Mouse (Mus musculus): ENCODE results near the gene Adamts14.

Adamts14 gene

DNA sequence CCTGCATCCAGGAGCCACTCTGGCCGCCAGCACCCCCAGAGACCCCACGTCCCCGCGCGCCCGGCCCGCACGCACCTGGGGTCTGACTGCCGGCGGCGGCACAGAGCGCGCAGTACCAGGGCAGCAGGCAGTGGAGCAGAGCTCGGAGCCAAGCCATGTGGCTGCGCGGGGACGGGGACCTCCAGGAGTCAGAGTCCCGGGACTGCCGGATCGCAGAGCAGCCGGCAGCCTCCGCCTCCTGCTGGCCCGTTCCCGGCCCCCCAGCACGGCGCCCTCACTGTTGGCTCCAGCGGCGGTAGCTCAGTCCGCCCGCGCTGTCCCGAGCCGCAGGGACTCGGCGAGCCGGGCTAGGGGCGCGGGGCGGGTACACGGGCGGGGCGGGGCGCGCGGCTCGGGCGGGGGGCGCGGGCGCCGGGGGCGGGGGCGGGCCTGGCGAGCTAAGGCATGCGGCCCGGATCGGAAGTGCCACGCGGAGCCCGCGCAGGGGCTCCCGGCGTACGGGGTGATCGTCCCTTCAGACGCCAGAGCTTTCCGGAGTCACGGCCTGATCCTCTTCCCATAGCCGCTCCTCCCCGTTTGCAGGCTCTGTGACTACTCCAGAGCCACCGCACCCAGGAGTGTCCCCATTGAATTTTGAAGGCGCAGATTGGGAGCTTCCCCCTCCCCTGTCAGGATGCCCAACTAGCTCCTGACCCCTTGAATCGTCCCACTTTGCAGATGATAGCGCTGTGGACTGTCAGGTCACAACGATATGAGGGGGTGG is at the start of gene Adamts14:
Adamts14 (minus strand) TSS at position 358 of the 763 bp plus-strand sequence.
- DNase-seq (ENCODE audit: low spot score in 2 of 2) = no peak

DNA sequence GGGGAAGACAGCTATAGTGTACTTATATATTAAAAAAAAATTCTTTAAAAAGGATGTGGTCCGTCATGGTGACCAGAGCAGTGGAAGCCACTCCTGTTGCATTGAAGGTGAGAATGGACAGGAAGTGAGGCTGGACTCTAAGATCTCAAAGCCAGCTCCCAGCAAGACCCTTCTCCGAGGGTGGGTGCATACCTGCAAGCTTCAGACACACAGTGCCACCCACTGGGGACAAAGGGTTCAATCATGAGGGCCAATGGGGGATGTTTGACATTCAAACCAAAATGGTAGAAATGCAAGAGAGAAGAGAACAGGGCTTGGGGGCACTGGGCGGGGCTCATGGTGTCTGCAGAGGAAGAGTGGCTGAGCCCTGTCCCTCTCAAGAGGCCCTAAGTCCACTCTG is 45.3 kb upstream of the Adamts14 start:
- no peak for DNase-seq (ENCODE audit: low spot score in 2 of 2)

DNA sequence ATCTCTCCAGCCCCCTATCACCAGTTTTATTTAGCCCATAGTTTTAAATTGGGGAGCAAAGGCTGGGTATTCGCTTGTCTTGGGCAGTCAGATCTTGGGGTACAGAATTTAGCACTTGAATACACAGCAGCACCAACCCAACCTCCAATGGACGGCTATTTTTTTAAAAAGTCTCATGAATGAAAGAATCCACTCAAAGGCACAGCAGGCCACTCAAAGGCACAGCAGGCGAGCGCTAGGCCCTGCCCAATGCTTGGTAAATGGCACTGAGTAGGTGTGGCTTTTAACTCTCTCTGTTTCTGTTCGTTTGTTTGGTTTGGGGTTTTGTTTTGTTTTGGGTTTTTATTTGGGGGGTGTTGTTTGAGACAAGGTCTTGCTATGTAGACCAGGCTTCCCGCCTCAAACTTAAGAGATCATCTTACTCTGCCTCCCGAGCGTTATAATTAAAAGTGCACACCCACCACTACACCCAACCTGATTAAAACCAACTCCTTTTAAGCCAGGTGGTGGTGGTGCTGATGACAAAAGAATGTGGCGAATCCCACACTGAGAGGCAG is 42.2 kb upstream of the Adamts14 start:
- no peak for DNase-seq (ENCODE audit: low spot score in 2 of 2)

DNA sequence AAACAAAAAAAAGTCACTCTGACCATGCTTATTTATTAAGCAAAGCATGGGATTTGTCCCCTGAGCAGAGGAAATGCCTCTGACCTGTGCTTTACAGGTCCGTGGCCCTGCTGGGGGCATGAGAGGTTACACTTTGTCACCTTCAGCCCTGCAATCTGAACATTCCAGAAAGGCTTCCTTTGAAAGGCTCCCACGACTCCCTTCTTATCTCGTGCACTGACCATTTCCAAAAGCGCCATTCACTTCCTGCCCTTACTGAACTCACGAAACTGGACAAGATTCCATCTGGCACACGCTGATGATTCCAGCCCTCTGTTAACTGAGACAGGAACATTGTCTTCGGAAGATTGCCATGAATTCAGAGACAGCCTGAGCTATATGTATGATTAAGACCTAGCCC is 40.5 kb upstream of the Adamts14 start:
- no peak for DNase-seq (ENCODE audit: low spot score in 2 of 2)

DNA sequence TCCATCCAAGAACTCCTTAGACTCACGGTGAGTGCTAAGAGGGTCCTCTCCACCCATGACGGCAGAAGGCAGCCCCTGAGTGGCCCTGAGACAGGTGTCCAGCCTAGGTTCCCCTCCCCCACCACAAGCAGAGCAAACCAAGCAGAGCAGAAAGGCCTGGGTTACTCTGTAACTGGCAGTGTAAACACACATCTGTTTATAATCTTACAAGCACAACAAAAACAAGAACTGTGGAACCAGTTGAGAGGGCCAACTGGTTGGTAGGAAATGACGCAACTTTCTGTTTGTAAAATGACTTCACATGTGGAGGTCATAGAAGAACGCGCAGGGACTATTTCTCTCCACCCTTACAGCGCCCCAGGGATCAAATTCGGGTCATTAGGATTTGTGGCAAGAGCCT is 39.5 kb upstream of the Adamts14 start:
- DNase-seq (ENCODE audit: low spot score in 2 of 2) = peak in 1 of 2 experiments; percentile 45

DNA sequence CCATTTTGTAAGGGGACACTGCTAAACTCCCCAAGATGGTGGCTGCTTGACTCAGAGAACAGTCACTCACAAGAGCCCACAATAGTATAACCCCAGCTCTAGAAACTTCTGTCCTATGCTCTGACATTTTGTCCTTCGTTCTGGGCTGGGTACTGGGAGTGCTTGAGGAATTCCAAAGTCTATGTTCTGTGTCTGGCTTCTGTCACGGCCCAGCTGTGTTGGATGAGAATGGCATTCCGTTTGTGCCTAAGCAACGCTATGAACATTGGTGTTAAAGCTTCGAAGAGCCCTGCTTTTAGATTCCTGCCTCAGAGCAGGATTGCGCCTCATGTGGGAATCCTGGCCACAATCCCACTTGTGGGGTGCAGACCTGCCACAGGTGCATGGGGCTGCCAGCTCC is 38.9 kb upstream of the Adamts14 start:
- DNase-seq (ENCODE audit: low spot score in 2 of 2) = no peak

DNA sequence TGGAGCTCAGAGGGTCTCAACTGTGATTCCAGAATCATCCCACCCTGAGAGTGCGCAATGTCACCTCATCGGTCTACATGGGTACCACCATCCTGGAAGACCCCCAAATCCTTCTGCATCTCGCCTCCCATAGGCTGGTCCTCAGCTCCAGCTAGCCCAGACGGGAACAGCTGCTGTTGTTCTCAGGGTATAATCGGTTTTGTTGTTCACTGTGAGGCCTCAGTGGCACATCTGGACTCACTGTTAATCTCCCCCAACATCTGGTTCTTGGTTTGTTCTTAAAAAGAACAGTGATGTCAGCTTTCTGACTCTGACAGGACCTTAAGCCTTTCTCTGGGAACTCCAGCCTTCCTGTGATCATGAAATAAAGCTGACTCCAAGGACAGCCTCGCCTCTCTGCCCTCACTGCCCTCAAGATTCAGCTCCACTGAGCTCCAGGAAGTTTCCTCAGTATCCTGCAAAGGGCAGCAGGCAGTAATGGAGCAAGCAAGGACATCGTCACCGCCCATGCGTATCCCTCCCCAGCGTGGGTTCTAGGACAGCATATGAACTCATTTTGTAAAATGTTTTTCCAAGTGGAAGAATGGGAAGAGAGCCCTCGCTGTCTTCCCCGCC is 35.6 kb upstream of the Adamts14 start:
- DNase-seq (ENCODE audit: low spot score in 2 of 2) = no peak

DNA sequence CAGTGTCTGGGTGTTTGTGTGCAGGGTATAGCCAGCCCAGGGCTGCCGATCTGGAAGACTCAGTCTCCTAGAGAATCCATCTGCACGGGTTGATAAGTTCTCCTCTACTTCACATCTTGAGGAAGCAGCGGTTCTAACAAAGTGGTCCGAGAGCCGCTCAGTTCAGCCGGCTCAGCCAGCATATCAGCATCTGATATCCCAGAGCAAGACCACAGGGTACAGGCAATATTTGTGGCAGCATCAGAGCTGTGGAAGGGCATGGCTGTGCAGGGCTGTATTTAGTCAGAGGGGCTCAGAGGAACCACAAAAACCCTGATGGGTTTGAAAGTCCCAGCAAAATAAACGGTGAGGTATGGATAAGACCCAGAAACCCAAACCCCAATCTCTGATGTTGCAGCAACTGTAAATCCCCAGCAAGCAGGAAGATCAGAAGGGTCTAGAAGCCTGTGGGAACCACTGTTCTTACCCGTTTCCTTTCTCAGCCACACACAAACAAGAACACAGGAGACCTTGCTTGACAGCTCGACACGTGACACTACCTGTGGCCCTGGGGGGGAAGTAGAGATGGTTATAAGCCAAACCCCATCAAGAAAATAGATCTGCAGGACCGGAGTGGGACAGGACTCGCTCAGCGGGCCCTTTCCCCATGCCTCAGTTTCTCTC is 32.8 kb upstream of the Adamts14 start:
- DNase-seq (ENCODE audit: low spot score in 2 of 2) = peak in 1 of 2 experiments; percentile 56

DNA sequence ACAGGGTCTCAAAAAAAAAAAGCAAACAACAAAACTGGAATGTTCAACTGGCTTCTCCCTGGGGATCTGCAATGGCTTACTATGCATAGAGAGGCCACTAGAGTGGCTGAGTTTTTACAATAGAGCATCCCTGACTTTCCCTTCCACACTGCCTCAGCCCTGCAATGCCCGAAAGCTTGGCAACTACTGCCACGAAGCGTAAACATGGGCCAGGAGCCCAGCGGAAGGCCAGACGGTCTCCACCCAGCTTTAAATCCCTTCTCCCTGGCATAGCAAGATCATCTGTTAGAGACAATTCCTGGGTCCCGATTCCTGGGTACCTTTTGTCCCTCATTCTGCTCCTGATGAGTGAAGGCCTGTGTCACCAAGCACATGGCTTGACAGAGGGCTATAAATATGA is 30.8 kb upstream of the Adamts14 start:
- no peak for DNase-seq (ENCODE audit: low spot score in 2 of 2)

DNA sequence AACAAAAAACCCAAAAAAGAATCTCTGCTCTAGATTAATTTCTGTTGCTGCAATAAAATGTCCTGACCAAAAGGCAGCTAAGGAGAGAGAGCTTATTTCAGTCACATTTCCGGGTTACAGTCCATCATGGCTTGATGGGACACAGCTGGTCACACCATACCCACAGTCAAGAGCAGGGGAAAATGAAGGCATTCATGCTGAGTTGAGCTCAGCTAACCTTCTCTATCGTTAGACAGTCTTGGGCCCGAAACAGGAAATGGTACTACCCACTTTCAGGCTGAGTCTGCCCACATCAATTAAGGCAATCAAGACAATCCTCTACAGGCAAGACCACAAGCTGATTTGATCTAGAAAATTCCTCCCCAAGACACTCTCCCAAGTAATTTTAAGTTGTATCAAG is 27.8 kb upstream of the Adamts14 start:
- DNase-seq (ENCODE audit: low spot score in 2 of 2) = no peak

DNA sequence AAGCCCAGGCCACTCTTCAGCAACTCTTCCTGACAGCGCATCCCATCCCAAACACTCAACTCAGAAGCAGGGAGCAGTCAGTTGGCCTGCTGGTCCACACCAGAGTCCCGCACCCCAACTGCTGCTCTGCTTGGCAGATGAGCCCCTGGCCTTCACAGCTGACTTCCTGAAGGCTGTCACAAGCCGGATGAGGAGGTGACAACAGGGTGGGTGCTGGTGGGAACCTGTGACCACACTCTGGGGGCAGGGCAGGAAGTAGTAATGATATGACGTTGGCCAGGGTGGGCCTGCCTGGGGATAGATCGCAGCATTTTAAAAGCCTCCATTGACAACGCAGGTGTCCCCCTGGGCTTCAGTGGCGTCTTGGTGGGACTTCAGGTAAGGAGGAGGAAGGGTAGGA is 24.2 kb upstream of the Adamts14 start, which contains the start of gene Prf1:
Prf1 (plus strand) TSS at position 357 of the 400 bp plus-strand sequence.
- DNase-seq (ENCODE audit: low spot score in 2 of 2) = no peak

DNA sequence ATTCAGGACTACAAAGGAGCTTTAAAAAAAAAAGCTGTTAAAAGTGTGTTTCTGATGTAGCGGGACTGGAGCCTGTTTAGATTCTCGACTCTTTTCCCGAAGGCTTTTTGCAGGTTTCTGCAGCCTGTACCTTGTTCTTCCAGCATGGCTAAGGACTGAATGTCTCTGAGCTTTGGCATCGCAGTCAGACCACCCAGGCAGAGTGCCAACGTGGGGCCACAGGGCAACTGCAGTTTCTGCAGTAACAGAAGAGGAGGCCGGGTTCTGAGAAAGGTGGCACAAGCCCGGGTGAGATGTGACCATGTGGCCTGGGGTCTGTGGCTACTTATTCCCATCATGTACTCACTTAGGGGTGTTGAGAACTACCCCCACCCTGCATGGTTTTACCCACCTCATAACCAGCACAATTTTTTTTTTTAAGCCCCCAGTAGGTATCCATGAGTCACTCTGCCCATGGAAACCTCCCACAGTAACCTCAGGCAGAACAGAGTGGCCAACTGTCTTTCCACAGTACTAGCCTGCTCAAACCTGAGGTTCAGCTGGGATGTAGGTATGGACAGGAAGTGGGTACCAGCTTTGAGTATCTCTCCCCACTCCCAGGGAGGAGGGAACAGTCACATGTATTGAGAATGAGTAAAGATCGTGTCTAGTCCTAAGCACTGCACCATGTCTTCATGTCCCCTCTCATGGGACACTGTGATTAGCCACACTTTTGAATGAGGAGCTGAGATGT is 23.6 kb upstream of the Adamts14 start:
- no peak for DNase-seq (ENCODE audit: low spot score in 2 of 2)

DNA sequence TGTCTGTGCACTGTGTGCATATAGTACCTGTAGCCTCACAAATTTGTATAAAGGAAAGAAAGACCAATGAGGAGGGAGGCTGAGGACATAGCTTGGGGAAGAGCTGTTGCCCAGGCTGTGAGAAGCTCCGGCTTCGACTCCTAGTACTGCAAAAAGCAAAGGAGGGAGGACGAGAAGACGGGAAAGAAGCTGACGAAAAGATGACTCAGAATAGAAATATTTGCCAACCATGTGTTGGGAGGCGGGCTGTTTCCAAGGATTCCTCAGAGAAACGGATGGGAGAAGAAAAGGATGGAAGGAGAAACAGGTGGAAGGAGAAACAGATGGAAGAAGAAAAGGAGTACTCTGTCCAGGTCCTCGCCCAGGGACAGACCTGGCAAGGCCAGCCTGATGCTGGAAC is 21.0 kb upstream of the Adamts14 start:
- no peak for DNase-seq (ENCODE audit: low spot score in 2 of 2)

DNA sequence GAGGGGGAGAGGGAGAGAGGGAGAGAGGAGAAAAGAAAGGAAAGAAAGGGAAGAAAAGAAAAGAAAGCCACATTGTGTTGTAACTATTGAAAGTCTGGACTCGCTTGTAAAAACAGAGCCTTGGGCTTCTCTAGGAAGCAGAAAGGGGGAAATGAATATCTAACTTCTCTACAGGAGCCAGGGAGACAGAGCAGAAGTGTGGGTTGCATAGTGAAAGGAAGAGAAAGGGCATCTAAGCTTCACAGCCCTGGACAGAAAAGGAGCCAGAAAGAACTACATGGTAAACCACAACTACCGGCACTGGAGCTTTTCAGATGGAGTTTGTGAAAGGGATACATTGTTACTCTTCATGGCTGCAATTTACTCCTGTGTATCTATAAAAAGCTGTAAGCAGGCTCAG is 17.2 kb upstream of the Adamts14 start:
- DNase-seq (ENCODE audit: low spot score in 2 of 2) = no peak

DNA sequence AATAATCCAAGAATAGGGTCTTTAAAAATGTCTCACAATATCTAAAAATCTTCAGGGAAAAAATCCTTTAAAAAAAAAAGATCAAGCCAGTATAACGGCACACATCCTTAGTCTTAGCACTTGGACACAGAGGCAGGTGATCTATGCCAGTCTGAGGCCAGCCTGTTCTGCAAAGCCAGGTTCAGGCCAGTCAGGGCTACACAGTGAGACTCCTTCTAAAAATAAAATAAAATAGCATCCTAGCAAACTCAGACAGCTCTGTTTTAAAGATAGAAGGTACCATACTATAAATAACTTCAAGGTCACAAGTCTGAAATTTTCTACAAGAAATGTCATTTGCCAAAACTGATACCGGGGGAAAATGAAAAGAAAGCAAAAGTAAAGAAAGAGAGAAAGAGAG is 16.8 kb upstream of the Adamts14 start:
- DNase-seq (ENCODE audit: low spot score in 2 of 2) = no peak

DNA sequence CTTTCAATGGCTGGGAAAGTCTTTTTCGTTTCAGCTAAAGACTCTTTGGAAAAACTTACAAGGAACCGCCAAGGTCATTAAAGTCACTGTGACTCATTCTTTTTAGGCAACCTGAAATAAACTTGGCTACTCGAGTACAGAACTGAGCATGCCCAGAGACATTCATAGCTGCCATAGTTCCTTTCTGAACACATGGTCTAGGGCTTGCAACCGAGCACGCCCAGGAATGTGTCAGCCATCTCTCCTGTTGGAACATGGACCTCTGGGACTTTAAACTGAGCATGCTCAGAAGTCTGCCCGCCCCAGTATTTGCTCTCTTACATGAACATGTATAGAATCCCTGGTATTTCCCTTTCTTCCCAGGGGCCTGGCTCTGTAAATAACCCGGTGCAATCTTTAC is 13.0 kb upstream of the Adamts14 start:
- no peak for DNase-seq (ENCODE audit: low spot score in 2 of 2)

DNA sequence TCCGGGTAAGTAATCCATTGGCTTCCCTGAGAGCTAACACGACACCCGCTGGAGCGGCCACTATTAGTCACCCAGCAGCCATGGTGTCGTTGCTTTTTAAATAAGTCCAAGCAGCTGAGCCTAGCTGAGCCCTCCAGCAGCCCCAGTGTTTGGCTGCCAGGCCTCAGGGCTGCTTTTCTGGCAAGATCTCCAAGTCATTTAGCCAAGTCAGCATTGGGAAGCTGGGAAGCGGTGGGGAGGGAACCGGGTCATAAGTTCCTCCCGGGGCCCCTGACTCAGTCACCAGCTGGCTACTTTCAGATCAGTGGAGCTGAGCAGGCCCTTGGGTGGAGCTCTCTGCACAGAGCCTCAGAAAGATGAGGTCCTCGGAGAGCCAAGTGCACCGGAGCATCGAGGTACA is 12.0 kb upstream of the Adamts14 start:
- DNase-seq (ENCODE audit: low spot score in 2 of 2) = no peak

DNA sequence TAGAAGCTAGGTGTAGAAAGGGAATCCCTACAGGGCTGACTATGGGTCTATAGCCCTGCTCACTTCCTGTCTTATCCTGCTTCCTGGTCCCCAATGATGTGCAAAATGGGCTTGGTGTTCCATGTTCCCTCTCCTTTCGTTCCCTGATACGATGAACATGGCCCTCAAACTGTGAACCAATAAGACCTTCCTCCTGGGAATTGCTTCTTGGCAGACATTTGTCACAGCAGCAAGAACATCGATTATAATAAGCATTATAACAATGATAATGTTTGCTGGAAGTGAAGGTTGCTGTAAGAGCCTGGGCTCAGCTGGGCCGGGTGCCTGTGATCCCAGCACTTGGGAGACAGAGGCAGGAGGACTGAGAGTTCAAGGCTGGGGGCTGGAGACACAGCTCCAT is 11.1 kb upstream of the Adamts14 start:
- DNase-seq (ENCODE audit: low spot score in 2 of 2) = no peak

DNA sequence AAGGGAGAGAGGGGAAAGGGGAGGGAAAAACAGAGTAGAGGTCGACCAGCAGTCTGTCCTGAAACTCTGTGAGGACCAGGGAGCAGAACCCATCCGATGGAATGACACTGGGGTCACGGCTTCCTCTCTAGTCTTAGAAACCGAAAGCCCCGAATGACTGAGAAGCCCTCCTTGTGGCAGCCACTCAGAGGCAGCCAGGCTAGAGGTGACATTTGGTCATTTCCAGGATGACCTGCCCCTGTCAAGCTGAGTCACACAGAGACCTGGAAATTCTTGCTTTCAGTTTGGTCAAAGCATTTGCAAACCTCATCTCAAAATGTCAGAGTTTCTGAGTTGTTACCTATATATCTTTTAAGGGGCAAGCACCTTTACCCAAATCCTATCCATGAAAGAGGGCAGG is 7.9 kb upstream of the Adamts14 start:
- DNase-seq (ENCODE audit: low spot score in 2 of 2) = no peak

DNA sequence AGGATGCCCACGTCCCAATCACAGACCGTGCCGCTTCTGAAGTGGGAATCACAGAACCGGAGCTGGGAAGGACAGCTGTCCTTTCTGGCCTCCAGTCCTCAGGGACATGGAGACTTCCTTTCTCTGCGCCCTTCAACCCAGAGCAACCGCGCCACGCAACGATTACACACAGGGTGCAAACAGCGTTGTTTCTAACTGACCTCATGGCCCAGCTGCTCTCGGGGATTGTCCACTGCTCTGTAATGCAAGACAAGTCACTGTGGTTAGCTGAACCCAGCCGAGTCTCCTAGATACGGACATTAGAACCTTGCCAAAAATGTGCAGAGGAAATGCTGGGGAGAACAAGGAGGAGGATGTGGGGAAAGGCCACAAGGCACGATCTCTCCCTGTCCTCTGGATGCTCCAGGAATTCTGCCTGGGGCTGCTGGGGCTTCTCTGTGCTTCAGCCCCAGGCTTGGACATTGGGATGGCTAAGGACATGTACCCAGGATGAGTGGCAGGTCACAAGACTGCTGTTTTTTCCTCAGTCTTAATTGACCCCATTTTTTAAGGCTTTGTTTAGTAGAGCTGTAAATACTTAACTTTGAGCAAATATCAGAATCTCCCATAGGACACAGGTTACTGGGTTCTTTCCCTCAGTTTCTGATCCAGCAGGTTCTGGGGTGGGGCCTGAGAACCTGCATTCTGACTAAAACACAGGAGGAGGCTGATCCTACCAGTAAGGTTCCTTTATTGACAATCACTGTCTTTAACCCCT is 4.9 kb upstream of the Adamts14 start:
- DNase-seq (ENCODE audit: low spot score in 2 of 2) = no peak

DNA sequence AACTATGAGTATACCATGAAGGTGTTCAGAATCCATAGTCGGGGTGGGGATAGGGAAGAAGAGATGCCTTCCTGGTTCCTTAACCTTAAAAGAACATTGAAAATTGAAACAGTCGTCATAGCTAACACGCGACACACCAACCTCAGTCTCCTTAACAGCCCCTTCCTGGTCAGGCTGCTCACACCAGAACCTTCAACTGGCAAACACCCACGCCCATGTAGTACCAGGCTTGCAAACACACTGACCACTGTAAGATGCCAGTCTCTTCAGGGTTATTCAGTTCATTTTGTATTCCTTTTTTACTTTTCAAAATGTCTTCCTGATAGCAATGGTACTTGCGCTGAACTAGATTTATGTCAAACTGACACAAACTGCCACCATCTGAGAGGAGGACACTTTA is 3.8 kb upstream of the Adamts14 start:
- DNase-seq (ENCODE audit: low spot score in 2 of 2) = no peak
